Mouse (Mus musculus) adrenal gland, adult 8-10 months (tissue): Measurements from ENCODE around the gene Lrfn2. TPM values are rescaled to one million over a fixed set of nuclear protein-coding genes. Genes with fewer than 3 reads are reported as not detected.

Source experiments
- DNase-seq: peaks from one replicate; pipeline ENCODE4 v3.0.0; 2022
- total RNA-seq, 4 experiments: library from RNA; stranded (reverse); gene quantifications; 2 replicates each; pipeline ENCODE4 v1.2.4; 2022

Gene Lrfn2
- total RNA-seq, 4 experiments from 2014 or later, result 0.25 to 0.64 (median 0.46) TPM

GRCm38 (mm10) chr17:49035052-49035451, 102.9 kb downstream of the Lrfn2 start:
- no peak for DNase-seq

- DNase-seq, result no peak
Observed at GRCm38 (mm10) chr17:49037163-49037950, 105.2 kb downstream of the Lrfn2 start.

GRCm38 (mm10) chr17:49043806-49044640, 111.8 kb downstream of the Lrfn2 start:
- no peak for DNase-seq

GRCm38 (mm10) chr17:49047921-49048320, 115.7 kb downstream of the Lrfn2 start:
- DNase-seq, result peak; percentile 34

- DNase-seq, result peak; percentile 14
Observed at GRCm38 (mm10) chr17:49051231-49051630, 119.1 kb downstream of the Lrfn2 start.

GRCm38 (mm10) chr17:49061141-49061540, 129.0 kb downstream of the Lrfn2 start:
- DNase-seq, result no peak

GRCm38 (mm10) chr17:49063789-49064188, 131.6 kb downstream of the Lrfn2 start:
- DNase-seq, result no peak

GRCm38 (mm10) chr17:49064526-49064925, 132.3 kb downstream of the Lrfn2 start:
- no peak for DNase-seq

- DNase-seq, result no peak
Observed at GRCm38 (mm10) chr17:49065050-49065449, 132.9 kb downstream of the Lrfn2 start.

- DNase-seq, result no peak
Observed at GRCm38 (mm10) chr17:49066748-49067147, 134.6 kb downstream of the Lrfn2 start.

GRCm38 (mm10) chr17:49078168-49078567, 146.0 kb downstream of the Lrfn2 start:
- no peak for DNase-seq

- no peak for DNase-seq
Observed at GRCm38 (mm10) chr17:49079647-49080046, 147.5 kb downstream of the Lrfn2 start.

GRCm38 (mm10) chr17:49083594-49084380, 151.6 kb downstream of the Lrfn2 start:
- DNase-seq, result no peak

GRCm38 (mm10) chr17:49085111-49085510, 152.9 kb downstream of the Lrfn2 start:
- no peak for DNase-seq

GRCm38 (mm10) chr17:49096781-49097544, 164.8 kb downstream of the Lrfn2 start:
- DNase-seq, result no peak

- no peak for DNase-seq
Observed at GRCm38 (mm10) chr17:49111399-49111798, 179.2 kb downstream of the Lrfn2 start.

- no peak for DNase-seq
Observed at GRCm38 (mm10) chr17:49111911-49112310, 179.7 kb downstream of the Lrfn2 start.

GRCm38 (mm10) chr17:49113336-49113735, 181.2 kb downstream of the Lrfn2 start:
- no peak for DNase-seq

GRCm38 (mm10) chr17:49124166-49124565, 192.0 kb downstream of the Lrfn2 start:
- no peak for DNase-seq

- DNase-seq, result no peak
Observed at GRCm38 (mm10) chr17:49124642-49125041, 192.5 kb downstream of the Lrfn2 start.
